Mouse (Mus musculus) midbrain, embryonic 10.5 days (tissue): ENCODE data around the gene Add2. TPM values are rescaled to one million over a fixed set of nuclear protein-coding genes. Genes with fewer than 3 reads are reported as not detected.

Experiments
- DNase-seq: peaks from one replicate; pipeline ENCODE4 v3.0.0-alpha.2; 2017; ENCODE audit warnings: low spot score
- H3K27ac ChIP-seq: fragments of 300-500 bp; sonication (generic); replicated peaks from 2 replicates; pipeline ENCODE4 v1.5.1; 2016; ENCODE audit warnings: mild to moderate bottlenecking
- H3K27me3 ChIP-seq: fragments of 300-500 bp; sonication (generic); 2 replicates; pipeline ENCODE4 v1.6.1; 2016; ENCODE audit warnings: low read depth, mild to moderate bottlenecking; ENCODE audit not compliant: poor library complexity, severe bottlenecking
- H3K36me3 ChIP-seq: fragments of 300-500 bp; sonication (generic); 2 replicates; pipeline ENCODE4 v1.6.1; 2016; ENCODE audit warnings: mild to moderate bottlenecking, moderate library complexity
- H3K4me1 ChIP-seq: fragments of 300-500 bp; sonication (generic); 2 replicates; pipeline ENCODE4 v1.6.1; 2016
- H3K4me3 ChIP-seq: fragments of 300-500 bp; sonication (generic); 2 replicates; pipeline ENCODE4 v1.5.1; 2016; ENCODE audit warnings: mild to moderate bottlenecking, moderate library complexity
- H3K9me3 ChIP-seq: fragments of 300-500 bp; sonication (generic); replicated peaks from 2 replicates; pipeline ENCODE4 v1.6.1; 2016; ENCODE audit warnings: mild to moderate bottlenecking
- WGBS: fragments of 180-500 bp; shearing (Covaris S2); methylation state at CpG from one replicate; pipeline ENCODE4 v1.1.7; 2016; 5-methylcytosine and 5-hydroxymethylcytosine counted together
- polyA plus RNA-seq: library from polyadenylated mRNA; unstranded; fragments of >200 nt; fragmentation: Nextera tagmentation; extraction: Ambion mirVana; gene quantifications from 2 replicates; pipeline ENCODE4 v1.2.1, GENCODE M21; 2016

Add2 gene
- polyA plus RNA-seq, 1 experiment from 2014 or later, result 43.3 TPM

DNA sequence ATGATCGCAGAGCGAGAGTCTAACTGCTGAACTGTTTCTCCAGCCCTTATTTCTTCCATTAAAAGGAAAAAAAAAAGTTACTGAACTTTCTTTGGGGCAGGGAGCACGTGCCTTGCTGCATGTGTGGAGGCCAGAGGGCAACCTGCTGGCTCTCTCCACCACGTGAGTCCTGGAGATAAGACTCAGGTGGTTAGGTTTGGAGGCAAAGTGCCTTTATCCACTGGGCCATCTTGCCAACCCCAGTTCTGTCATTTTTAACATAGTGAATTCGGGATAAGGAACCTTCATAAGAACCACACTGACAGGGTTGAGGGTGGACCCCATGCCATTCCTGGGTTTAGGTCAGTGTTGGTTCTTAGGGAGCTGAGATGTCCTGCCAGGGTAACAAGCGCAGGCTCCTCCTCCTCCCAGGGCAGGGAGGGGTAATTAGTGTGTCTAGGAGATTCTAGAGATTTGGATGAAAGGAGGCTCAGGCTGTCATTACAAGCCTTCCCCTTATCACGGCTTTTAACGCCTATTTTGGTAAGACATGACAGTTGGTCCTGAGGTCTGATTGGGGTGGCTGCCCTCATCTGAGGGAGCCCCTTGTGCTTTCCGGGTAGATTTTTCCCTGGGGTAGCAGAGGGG, 101.5 kb downstream of the Add2 start:
- H3K4me3 ChIP-seq, result no peak overlapping the region
- no peaks in the 10 kb centered on the region for H3K27me3 ChIP-seq
- 80% methylated on average over 9 of the region's 9 CpGs for WGBS

DNA sequence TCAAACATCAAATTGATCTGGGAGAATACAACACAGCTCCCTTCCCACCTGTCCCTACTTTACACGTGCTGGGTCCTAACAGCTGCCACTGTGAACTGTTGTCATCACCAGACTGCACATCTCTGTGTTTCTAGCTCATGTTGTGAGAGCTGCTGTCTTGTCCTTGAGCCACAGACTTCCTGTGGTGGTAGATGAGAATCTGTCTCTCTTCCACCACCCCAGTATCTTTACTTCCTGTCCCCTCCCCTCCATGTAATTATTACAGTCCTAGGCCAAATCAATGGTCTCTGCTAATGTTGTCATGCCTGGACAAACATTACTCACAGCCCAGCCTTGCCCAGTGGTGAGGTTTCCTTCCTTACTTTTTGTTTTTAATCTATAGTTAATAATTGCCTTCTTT, 105.4 kb downstream of the Add2 start:
- no peak for DNase-seq
- Histone ChIP-seq H3K9me3 (no peaks in the 10 kb centered on the region), H3K4me1 (no peaks in the 10 kb centered on the region), H3K36me3 (no peaks in the 10 kb centered on the region), H3K4me3 (no peak overlapping the region), H3K27me3 (no peaks in the 10 kb centered on the region), H3K27ac (no peak overlapping the region)
- WGBS, result 78% methylated on average over 1 of the region's 1 CpGs

More for the DNA sequence above, 101.5 kb downstream of the Add2 start:
- peaks cover 8% of the 10 kb centered on the region for H3K4me1 ChIP-seq
- no peaks in the 10 kb centered on the region for H3K9me3 ChIP-seq
- no peaks in the 10 kb centered on the region for H3K36me3 ChIP-seq
- no peak overlapping the region for H3K27ac ChIP-seq
- no peak for DNase-seq

DNA sequence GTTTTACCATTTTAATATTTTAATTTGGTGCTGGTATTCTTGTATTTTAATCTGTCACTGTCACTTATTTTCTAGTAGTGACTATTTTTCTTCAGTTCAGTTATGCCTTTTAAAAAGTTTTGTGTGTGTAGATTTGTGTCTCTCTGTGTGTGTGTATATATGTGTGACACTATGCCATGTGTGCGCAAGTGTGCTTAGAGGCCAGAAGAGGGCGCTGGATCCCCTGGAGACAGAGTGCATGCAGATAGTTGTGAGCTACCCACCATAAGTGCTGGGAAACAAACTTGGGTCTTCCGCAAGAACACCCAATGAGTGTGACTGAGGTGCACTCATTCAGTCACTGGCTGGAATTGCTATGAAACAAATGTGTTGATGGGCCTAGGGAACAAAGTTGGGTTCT, 107.7 kb downstream of the Add2 start:
- WGBS, result 85% methylated on average over 3 of the region's 3 CpGs
- Histone ChIP-seq H3K27me3 (no peaks in the 10 kb centered on the region), H3K9me3 (no peaks in the 10 kb centered on the region), H3K36me3 (no peaks in the 10 kb centered on the region), H3K4me1 (no peaks in the 10 kb centered on the region), H3K27ac (no peak overlapping the region), H3K4me3 (no peak overlapping the region)
- no peak for DNase-seq

DNA sequence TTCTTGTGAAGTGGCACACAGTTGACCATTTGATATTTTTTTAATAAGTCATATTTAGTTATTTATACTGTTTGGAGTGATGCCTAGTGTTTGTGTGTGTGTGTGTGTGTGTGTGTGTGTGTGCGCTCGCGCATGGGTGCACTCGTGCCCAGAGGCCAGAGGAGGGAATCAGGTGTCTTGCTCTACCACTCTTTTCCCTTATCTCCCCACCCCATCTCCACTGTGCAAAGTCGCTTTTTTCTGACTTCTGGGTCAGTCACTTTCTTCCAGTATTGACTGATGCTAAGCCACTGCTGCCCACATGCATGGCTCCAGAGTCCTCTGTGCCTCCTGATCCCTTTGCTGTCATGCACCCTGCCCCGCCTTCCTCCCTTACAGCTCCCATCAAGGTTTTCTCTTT, 112.8 kb downstream of the Add2 start:
- 82% methylated on average over 6 of the region's 6 CpGs for WGBS
- H3K9me3 ChIP-seq, result no peaks in the 10 kb centered on the region
- DNase-seq, result no peak
- no peak overlapping the region for H3K27ac ChIP-seq
- H3K36me3 ChIP-seq, result no peaks in the 10 kb centered on the region
- H3K4me1 ChIP-seq, result no peaks in the 10 kb centered on the region
- H3K4me3 ChIP-seq, result no peak overlapping the region
- no peaks in the 10 kb centered on the region for H3K27me3 ChIP-seq

DNA sequence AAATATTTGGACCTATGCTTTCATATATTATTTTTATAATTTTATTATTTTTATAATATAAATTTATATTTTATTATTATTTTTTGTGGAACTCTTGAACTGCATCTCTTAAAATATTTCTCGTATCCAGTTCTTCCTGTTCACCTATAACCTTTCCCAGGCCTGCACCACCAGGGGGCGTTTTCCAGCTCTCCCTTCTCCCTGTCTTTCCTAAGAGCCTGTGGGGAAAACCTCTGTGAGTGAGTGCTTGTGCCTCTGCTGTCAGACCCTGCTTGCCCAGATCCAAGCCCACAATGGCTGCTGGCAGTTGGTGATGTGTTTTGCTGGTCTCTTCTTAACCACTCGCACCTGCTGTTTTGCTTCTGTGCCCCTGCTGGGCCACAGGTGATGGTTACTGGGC, 113.3 kb downstream of the Add2 start:
- no peak overlapping the region for H3K27ac ChIP-seq
- H3K4me1 ChIP-seq, result no peaks in the 10 kb centered on the region
- H3K36me3 ChIP-seq, result no peaks in the 10 kb centered on the region
- no peaks in the 10 kb centered on the region for H3K9me3 ChIP-seq
- WGBS, result 19% methylated on average over 3 of the region's 3 CpGs
- no peaks in the 10 kb centered on the region for H3K27me3 ChIP-seq
- no peak overlapping the region for H3K4me3 ChIP-seq
- DNase-seq, result peak; percentile 75

DNA sequence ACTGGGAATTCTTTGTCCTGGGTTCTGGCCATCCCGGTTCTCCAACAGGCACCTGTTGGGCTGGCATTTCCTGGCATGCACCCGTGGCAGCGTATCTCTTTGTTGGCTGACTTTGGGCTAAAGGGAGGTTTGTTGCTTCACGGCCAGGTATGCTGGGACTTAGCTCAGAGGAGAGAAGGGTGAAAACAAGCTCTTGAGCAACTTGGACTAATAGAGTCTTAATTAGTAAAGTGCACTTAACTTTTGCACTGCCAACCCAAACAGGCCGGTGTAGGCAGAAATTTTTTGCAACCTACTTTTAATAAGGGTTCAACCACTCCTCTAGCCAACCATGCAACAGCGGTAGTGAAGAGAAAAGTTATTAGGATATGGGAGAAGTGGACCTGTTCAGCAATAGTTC, 116.5 kb downstream of the Add2 start:
- Histone ChIP-seq H3K4me3 (no peak overlapping the region), H3K4me1 (no peaks in the 10 kb centered on the region), H3K9me3 (no peaks in the 10 kb centered on the region), H3K36me3 (no peaks in the 10 kb centered on the region), H3K27ac (no peak overlapping the region), H3K27me3 (no peaks in the 10 kb centered on the region)
- DNase-seq, result no peak
- 90% methylated on average over 6 of the region's 6 CpGs for WGBS

DNA sequence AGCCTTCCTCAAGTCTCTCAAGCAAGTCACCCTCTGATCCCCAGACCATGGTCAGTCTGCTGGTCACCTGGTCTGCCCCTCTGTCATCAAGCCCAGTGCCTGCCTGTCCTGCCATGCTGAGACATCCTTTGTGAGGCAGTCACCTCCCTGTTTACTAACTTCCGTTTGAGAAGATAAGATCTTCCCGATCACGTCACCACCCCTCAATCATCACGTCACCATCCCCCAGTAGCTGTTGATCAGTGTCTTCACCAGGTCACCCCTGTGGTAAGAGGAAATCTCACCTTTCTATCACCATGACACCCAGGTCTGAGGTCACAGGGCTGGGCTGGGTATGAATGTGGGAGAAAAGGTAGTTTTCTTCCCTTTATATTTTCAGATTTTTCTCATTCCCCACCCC, 120.0 kb downstream of the Add2 start:
- Histone ChIP-seq H3K9me3 (no peaks in the 10 kb centered on the region), H3K27me3 (no peaks in the 10 kb centered on the region), H3K4me3 (no peak overlapping the region), H3K27ac (no peak overlapping the region), H3K36me3 (no peaks in the 10 kb centered on the region), H3K4me1 (no peaks in the 10 kb centered on the region)
- 76% methylated on average over 4 of the region's 4 CpGs for WGBS
- DNase-seq, result no peak

DNA sequence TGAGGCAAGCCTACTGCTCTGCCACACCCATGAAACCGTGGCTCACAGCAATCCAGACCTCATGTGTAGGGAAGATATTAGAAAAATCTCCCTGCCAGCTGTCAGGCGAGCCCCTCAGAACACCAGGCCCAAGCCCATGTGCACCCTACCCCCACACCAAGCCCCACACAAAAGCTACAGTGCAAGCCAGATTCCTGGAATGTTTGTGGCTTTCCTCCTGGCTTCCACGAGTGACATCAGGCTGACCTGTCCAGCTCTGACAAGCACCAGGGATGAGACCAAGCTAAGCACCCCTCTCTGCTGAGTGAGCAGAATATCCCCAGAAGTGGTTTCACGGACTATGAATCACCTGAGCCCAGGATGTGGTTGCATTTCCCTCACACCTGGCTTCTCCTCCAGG, 120.5 kb downstream of the Add2 start:
- no peak for DNase-seq
- 56% methylated on average over 4 of the region's 4 CpGs for WGBS
- Histone ChIP-seq H3K9me3 (no peaks in the 10 kb centered on the region), H3K36me3 (no peaks in the 10 kb centered on the region), H3K27me3 (no peaks in the 10 kb centered on the region), H3K27ac (no peak overlapping the region), H3K4me1 (no peaks in the 10 kb centered on the region), H3K4me3 (no peak overlapping the region)

DNA sequence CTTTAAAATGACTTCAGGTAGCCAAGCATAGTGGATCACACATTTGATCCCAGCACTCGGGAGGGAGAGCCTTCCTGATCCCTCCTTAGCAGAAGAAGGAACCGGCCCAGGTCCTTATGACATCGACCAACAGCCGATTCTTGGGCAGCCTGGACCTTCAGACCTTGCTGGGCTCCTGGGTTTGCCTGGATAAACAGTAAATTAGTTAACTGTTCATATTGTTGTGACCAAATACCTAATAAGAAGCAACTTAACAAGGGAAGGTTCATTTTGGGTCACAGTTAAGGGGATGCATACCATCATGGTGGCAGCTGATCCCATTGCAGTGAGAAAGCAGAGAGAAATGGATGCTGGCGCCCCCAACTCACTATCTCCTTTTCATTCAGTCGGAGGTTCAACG, 124.2 kb downstream of the Add2 start:
- Histone ChIP-seq H3K27ac (no peak overlapping the region), H3K9me3 (no peaks in the 10 kb centered on the region), H3K27me3 (no peaks in the 10 kb centered on the region), H3K4me3 (no peak overlapping the region), H3K36me3 (no peaks in the 10 kb centered on the region), H3K4me1 (no peaks in the 10 kb centered on the region)
- DNase-seq, result no peak
- 89% methylated on average over 7 of the region's 7 CpGs for WGBS

DNA sequence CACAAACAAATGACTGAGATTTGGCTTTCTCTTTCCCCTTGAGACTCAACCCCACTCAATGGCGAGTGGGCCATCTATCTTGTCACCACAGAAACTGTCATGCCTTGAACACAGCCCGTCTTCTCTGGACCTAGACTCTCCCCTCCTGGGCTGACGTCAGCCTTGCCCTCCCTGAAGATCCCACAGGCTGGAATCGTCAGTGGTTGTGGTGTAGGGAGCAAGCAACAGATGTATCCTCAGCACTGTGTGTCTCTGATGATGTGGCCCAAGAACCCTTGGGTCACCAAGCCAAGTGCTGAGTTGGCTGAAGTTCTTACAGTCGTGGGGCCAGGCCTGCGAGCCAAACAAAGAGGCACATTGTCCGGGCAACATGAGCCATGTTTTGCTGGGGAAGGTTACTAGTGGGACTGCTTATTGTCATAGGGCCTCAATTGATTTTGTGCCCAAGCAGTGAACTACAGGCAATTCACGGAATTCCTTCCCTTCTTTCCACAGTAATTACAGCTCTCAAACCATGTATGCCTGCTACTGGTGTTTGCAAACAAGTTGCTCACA, 125.0 kb downstream of the Add2 start:
- Histone ChIP-seq H3K9me3 (no peaks in the 10 kb centered on the region), H3K36me3 (no peaks in the 10 kb centered on the region)

DNA sequence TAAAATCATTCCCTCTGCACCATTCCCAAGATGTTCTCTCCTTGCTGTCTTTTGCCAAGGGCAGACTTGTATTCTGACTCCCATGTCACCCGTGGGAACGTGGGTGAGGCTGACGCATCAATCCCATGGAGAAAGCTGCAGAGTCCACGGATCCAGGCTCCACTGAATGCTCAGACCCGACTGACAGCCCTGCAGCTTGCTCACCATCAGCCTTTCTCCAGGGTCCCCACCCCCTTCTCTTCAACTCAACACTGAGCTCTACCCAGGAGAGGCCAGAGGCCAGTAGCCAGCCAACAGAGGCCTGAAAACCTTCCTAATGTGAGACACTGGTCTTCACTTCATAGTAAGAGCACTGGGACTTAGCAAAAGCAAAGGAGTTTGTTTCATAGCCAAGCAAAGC, 125.5 kb downstream of the Add2 start:
- 85% methylated on average over 5 of the region's 5 CpGs for WGBS
- Histone ChIP-seq H3K36me3 (no peaks in the 10 kb centered on the region), H3K27me3 (no peaks in the 10 kb centered on the region), H3K9me3 (no peaks in the 10 kb centered on the region), H3K27ac (no peak overlapping the region), H3K4me1 (no peaks in the 10 kb centered on the region), H3K4me3 (no peak overlapping the region)
- DNase-seq, result no peak

More for the DNA sequence above, 125.0 kb downstream of the Add2 start:
- WGBS, result 85% methylated on average over 8 of the region's 8 CpGs
- no peak for DNase-seq
- H3K27me3 ChIP-seq, result no peaks in the 10 kb centered on the region
- H3K4me1 ChIP-seq, result no peaks in the 10 kb centered on the region
- H3K27ac ChIP-seq, result no peak overlapping the region
- no peak overlapping the region for H3K4me3 ChIP-seq

DNA sequence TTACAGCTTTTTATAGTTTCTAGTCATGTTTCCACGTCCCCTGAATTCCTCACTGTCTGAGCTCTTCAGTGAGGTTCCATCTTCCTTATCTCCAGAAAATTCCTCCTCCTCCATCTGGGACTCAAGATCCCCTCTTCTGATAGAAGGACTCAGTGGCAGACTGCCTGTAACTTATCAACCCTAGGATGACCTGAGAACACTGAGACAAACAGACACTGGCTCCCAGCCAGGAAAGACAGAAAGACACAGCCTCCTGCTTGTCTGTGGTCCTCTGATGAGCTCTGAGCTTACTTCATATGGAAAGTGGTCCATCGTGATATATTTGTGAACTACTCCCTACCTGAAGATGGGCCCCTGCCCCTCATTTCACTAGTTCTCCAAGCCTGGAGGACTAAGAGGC, 126.0 kb downstream of the Add2 start:
- Histone ChIP-seq H3K27me3 (no peaks in the 10 kb centered on the region), H3K4me3 (no peak overlapping the region), H3K4me1 (no peaks in the 10 kb centered on the region), H3K36me3 (no peaks in the 10 kb centered on the region), H3K9me3 (no peaks in the 10 kb centered on the region), H3K27ac (no peak overlapping the region)
- 87% methylated on average over 2 of the region's 2 CpGs for WGBS
- no peak for DNase-seq

DNA sequence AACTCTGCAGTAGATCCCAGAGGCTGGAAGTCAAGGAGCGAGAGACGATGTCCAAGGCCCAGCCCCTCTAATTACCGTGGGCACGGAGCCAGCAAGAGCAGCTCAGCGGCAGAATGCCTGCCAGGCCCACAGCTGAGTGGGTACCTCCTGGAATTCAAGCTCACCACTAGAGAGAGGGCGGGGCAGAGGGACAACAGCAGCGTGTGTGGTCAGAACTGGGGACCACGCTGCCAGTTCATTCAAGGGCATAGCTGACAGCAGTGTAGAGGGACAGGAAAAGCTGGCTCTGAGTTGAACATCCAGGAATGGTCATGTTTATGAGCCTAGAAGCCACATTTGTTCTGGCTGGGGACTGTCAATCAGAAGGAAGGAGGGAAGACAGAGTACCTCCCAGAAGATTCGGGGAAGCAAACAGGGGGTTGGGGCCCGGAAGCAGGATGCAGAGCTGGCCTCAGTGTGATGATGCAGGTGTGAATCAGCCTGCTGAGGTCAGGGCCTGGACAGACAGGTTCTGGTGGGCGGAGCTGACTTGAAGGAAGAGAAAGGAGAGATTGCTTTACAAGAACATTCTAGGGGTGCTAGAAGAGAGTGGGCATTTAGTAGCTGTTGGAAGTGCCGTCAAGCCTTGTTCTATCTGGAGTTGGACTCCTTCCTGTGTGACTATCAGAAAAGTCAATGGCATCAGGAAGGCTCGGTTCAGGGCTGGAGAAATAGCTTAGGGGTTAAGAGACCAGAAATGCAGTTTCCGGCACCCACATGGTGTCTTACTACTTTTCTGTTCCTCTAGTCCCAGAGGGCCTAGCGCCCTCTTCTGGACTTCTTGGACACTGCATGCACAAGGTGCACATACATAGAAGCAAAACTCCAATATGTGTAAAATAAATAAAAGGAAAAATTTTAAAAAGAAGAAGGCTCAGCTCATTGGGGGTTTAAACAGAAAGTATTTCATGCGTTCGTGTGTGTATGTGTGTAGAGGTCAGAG, 129.1 kb downstream of the Add2 start:
- 81% methylated on average over 17 of the region's 17 CpGs for WGBS
- Histone ChIP-seq H3K27me3 (no peaks in the 10 kb centered on the region), H3K4me3 (no peak overlapping the region), H3K27ac (no peak overlapping the region), H3K4me1 (no peaks in the 10 kb centered on the region; the same call in 1 of the 2 replicates), H3K36me3 (no peaks in the 10 kb centered on the region), H3K9me3 (no peaks in the 10 kb centered on the region)
- DNase-seq, result no peak
